ENCODE assay signal across 9 mouse cellular contexts in genomic region chr11:77743966-77744365, GRCm38 (mm10). TPM values are rescaled to one million over a fixed set of nuclear protein-coding genes. Genes with fewer than 3 reads are reported as not detected.
DNase-seq lines count a peak whose midpoint lies in the region; ATAC-seq and TF ChIP-seq lines count a peak whose summit lies in the region.
"Had no signal": no experiment of that assay in that cellular context is flagged by ENCODE, and none has a peak within 500 bp of the region (broad histone marks: within the 10 kb centered on the region; RNA-seq: fewer than 3 reads in every experiment).

No protein-coding gene starts in this region.

- ATAC-seq in neutrophil, adult 5-6 weeks (ENCODE audit: extremely low read depth, insufficient number of reproducible peaks, low FRiP score, poor library complexity, severe bottlenecking): 0 out of 2 replicates have a peak, but pooled peaks have one; percentile 36
- ATAC-seq in activated CD4-positive, CD25-positive, alpha-beta regulatory T cell, adult 4 months: no peak

- DNase-seq in gastrocnemius, adult 2 months: peak; percentile 57
- DNase-seq in gastrocnemius, postnatal 4 days (ENCODE audit: low spot score in 2 of 2): no peak
- DNase-seq in urinary bladder, adult 2 months (ENCODE audit: low spot score): peak; percentile 28
- no peak for DNase-seq in urinary bladder, postnatal 10 days (ENCODE audit: low spot score)
- DNase-seq in heart, postnatal 4 days: peak; percentile 43
- no peak for DNase-seq in left cerebral cortex, adult 9 months (ENCODE audit: low spot score in 2 of 2)

- peak; percentile 67 for TF ChIP-seq CTCF in gastrocnemius, adult 2 months (IDR thresholded peaks at IDR 0.05)

- H3K4me3 ChIP-seq in gastrocnemius, adult 2 months: no peak overlapping the region
- H3K4me3 ChIP-seq: midbrain, embryonic 12.5 days had no signal

- intact Hi-C loops in gastrocnemius, adult 2 months (cut with DNase I): loop anchor here (2.0 kb wide), 1 partner anchor 49 kb away; no protein-coding TSS in a partner anchor

- no peak overlapping the region for H3K27ac ChIP-seq in gastrocnemius, adult 2 months
- H3K27ac ChIP-seq: midbrain, embryonic 12.5 days had no signal

RNA-seq across cellular contexts. Expression of gene Cryba1, which starts 18.9 kb away (rescaled TPM):
- total RNA-seq in gastrocnemius, adult 2 months (2021): not detected
- not detected for total RNA-seq in gastrocnemius, postnatal 4 days (2021)
- not detected in 2 replicates for polyA plus RNA-seq in urinary bladder, adult 2 months (2012; rRNA removed)
- not detected for total RNA-seq in heart, postnatal 4 days (2021)
- total RNA-seq in neutrophil, adult 5-6 weeks (2017): not detected in 2 replicates
- under 1 TPM in 1 of 2 experiments, not detected in 1; 0.73 TPM for polyA plus RNA-seq in activated CD4-positive, CD25-positive, alpha-beta regulatory T cell, adult 4 months (2017; shearing (Covaris generic))

RNA-seq across cellular contexts. Expression of gene Myo18a, which starts 19.1 kb away (rescaled TPM):
- 100 to 1,000 TPM; 345 to 399 TPM for total RNA-seq in gastrocnemius, adult 2 months (2021)
- total RNA-seq in gastrocnemius, postnatal 4 days (2021): 100 to 1,000 TPM; 261 to 280 TPM
- polyA plus RNA-seq in urinary bladder, adult 2 months (2012; rRNA removed): 24.1 and 33.8 TPM in 2 replicates
- 100 to 1,000 TPM; 244 to 245 TPM for total RNA-seq in heart, postnatal 4 days (2021)
- total RNA-seq in neutrophil, adult 5-6 weeks (2017): 104 and 109 TPM in 2 replicates
- 10 to 100 TPM; 22.1 to 29.7 TPM for polyA plus RNA-seq in activated CD4-positive, CD25-positive, alpha-beta regulatory T cell, adult 4 months (2017; shearing (Covaris generic))

RNA-seq across cellular contexts. Expression of gene Gm10277, which starts 43.6 kb away (rescaled TPM):
- not detected for total RNA-seq in gastrocnemius, adult 2 months (2021)
- total RNA-seq in gastrocnemius, postnatal 4 days (2021): not detected
- not detected in 2 replicates for polyA plus RNA-seq in urinary bladder, adult 2 months (2012; rRNA removed)
- total RNA-seq in heart, postnatal 4 days (2021): not detected
- not detected in 2 replicates for total RNA-seq in neutrophil, adult 5-6 weeks (2017)
- under 1 TPM; 0.20 to 0.57 TPM for polyA plus RNA-seq in activated CD4-positive, CD25-positive, alpha-beta regulatory T cell, adult 4 months (2017; shearing (Covaris generic))

RNA-seq across cellular contexts. Expression of gene Nufip2, which starts 58.0 kb away (rescaled TPM):
- total RNA-seq in gastrocnemius, adult 2 months (2021): 10 to 100 TPM; 36.9 to 43.8 TPM
- total RNA-seq in gastrocnemius, postnatal 4 days (2021): 10 to 100 TPM; 60.1 to 64.9 TPM
- polyA plus RNA-seq in urinary bladder, adult 2 months (2012; rRNA removed): 16.4 and 19.3 TPM in 2 replicates
- total RNA-seq in heart, postnatal 4 days (2021): 10 to 100 TPM; 61.0 to 62.2 TPM
- total RNA-seq in neutrophil, adult 5-6 weeks (2017): 176 and 178 TPM in 2 replicates
- polyA plus RNA-seq in activated CD4-positive, CD25-positive, alpha-beta regulatory T cell, adult 4 months (2017; shearing (Covaris generic)): 10 to 100 TPM; 16.2 to 20.5 TPM

Comparison
In these comparisons a context has a peak if more than half of its experiments do, and no peak if none do; other contexts are left out.
1. DNase-seq: peak in gastrocnemius, adult 2 months (single experiment), urinary bladder, adult 2 months (single experiment) and heart, postnatal 4 days (single experiment); none in gastrocnemius, postnatal 4 days (0 of 2), urinary bladder, postnatal 10 days (single experiment) and left cerebral cortex, adult 9 months (0 of 2).